Mouse (Mus musculus) CH12.LX (cell line): ENCODE measurements around the gene Zfp799. TPM values are rescaled to one million over a fixed set of nuclear protein-coding genes. Genes with fewer than 3 reads are reported as not detected.
A peak's percentile ranks its signal among the peaks of the same experiment; 100 is the strongest.

Experiments used
- DNase-seq: peaks from one replicate; pipeline ENCODE4 v3.0.0-alpha.2; 2013; ENCODE audit errors: extremely low read depth
- H3K27ac ChIP-seq: 2 replicates; pipeline ENCODE4 v1.5.1; 2012; ENCODE audit warnings: low read depth, mild to moderate bottlenecking, control low read depth, moderate library complexity; ENCODE audit not compliant: insufficient read depth
- H3K27me3 ChIP-seq: replicated peaks from 2 replicates; pipeline ENCODE3; 2012; ENCODE audit warnings: inconsistent platforms
- H3K36me3 ChIP-seq, 2 experiments: replicated peaks in 1 of 2; 2 replicates each; pipeline versions ENCODE3 to v1.6.1; 2012; ENCODE audit warnings: inconsistent platforms in 1 of 2, low read length in 1 of 2, mild to moderate bottlenecking in 1 of 2, mixed read lengths in 1 of 2, moderate library complexity in 1 of 2; ENCODE audit not compliant: control insufficient read depth in 1 of 2, insufficient read depth in 1 of 2
- H3K4me1 ChIP-seq, 2 experiments: 2 replicates each; pipeline ENCODE4 v1.6.1; 2012; ENCODE audit warnings: inconsistent platforms in 1 of 2, moderate library complexity in 1 of 2; ENCODE audit not compliant: insufficient read depth in 2 of 2, control insufficient read depth in 1 of 2
- H3K4me2 ChIP-seq: 2 replicates; pipeline ENCODE4 v1.6.1; 2012; ENCODE audit warnings: low read depth, mild to moderate bottlenecking, control low read depth; ENCODE audit not compliant: poor library complexity, insufficient read depth, severe bottlenecking
- H3K4me3 ChIP-seq, 3 experiments: fragments of 150-350 bp in 1 of 3; sonication (generic) in 1 of 3; replicated peaks in 1 of 3; 2 replicates each; pipeline versions ENCODE3 to v1.5.1; 2011 to 2012; ENCODE audit warnings: low read depth in 2 of 3, low read length in 2 of 3, mild to moderate bottlenecking in 2 of 3, moderate library complexity in 2 of 3, control low read depth in 1 of 3, improper control_type of control experiment in 1 of 3, inconsistent platforms in 1 of 3, mixed read lengths in 1 of 3; ENCODE audit not compliant: poor library complexity in 1 of 3
- H3K79me2 ChIP-seq: replicated peaks from 2 replicates; pipeline ENCODE4 v1.6.1; 2012; ENCODE audit warnings: mild to moderate bottlenecking, moderate library complexity; ENCODE audit not compliant: control insufficient read depth, poor library complexity, insufficient read depth, severe bottlenecking; ENCODE audit errors: extremely low read depth
- H3K9ac ChIP-seq: 2 replicates; pipeline ENCODE4 v1.6.1; 2012; ENCODE audit warnings: low read depth, mild to moderate bottlenecking, control low read depth, moderate library complexity; ENCODE audit not compliant: insufficient read depth
- H3K9me3 ChIP-seq: replicated peaks from 2 replicates; pipeline ENCODE3; 2012; ENCODE audit warnings: low read length, inconsistent platforms, mixed read lengths
- BHLHE40 ChIP-seq: IDR thresholded peaks from 2 replicates; pipeline ENCODE4 v1.6.1; 2011; ENCODE audit warnings: mild to moderate bottlenecking, low read depth, low read length, improper control_type of control experiment
- CHD1 ChIP-seq: IDR thresholded peaks from 2 replicates; pipeline ENCODE4 v1.6.1; 2012; ENCODE audit warnings: low read depth, low read length, improper control_type of control experiment, inconsistent platforms
- CHD2 ChIP-seq: IDR thresholded peaks from 2 replicates; pipeline ENCODE4 v1.6.1; 2011; ENCODE audit warnings: low read length, improper control_type of control experiment
- CTCF ChIP-seq, 2 experiments: IDR thresholded peaks in 1 of 2; conservative IDR thresholded peaks in 1 of 2; 2 replicates each; pipeline ENCODE4 v1.5.1; 2011 to 2012; ENCODE audit warnings: low read depth in 2 of 2, low read length in 2 of 2, improper control_type of control experiment in 1 of 2, inconsistent platforms in 1 of 2, mild to moderate bottlenecking in 1 of 2, moderate library complexity in 1 of 2
- E2F4 ChIP-seq: IDR thresholded peaks from 2 replicates; pipeline ENCODE4 v1.6.1; 2011; ENCODE audit warnings: low read depth, low read length, improper control_type of control experiment; ENCODE audit not compliant: insufficient replicate concordance
- ELF1 ChIP-seq: IDR thresholded peaks from 2 replicates; pipeline ENCODE4 v1.6.1; 2014; ENCODE audit warnings: low read depth, mild to moderate bottlenecking, inconsistent platforms, low read length, improper control_type of control experiment
- EP300 ChIP-seq: IDR thresholded peaks from 2 replicates; pipeline ENCODE4 v1.6.1; 2011; ENCODE audit warnings: low read length, improper control_type of control experiment
- ETS1 ChIP-seq: conservative IDR thresholded peaks from 2 replicates; pipeline ENCODE4 v1.6.1; 2012; ENCODE audit warnings: low read depth, mild to moderate bottlenecking, inconsistent platforms, low read length, improper control_type of control experiment, moderate library complexity
- GABPA ChIP-seq: IDR thresholded peaks from 2 replicates; pipeline ENCODE4 v1.6.1; 2012; ENCODE audit warnings: low read depth, low read length, improper control_type of control experiment, inconsistent platforms; ENCODE audit not compliant: insufficient replicate concordance
- HCFC1 ChIP-seq: IDR thresholded peaks from 2 replicates; pipeline ENCODE4 v1.6.1; 2012; ENCODE audit warnings: low read depth, mild to moderate bottlenecking, inconsistent platforms, low read length, improper control_type of control experiment
- JUN ChIP-seq: IDR thresholded peaks from 2 replicates; pipeline ENCODE4 v1.6.1; 2011; ENCODE audit warnings: low read depth, mild to moderate bottlenecking, low read length, improper control_type of control experiment, moderate library complexity; ENCODE audit not compliant: insufficient read depth
- KAT2A ChIP-seq: IDR thresholded peaks from 2 replicates; pipeline ENCODE4 v1.6.1; 2012; ENCODE audit warnings: low read length, improper control_type of control experiment, inconsistent platforms; ENCODE audit not compliant: insufficient replicate concordance
- MAX ChIP-seq: IDR thresholded peaks from 2 replicates; pipeline ENCODE4 v1.6.1; 2011; ENCODE audit warnings: low read length, improper control_type of control experiment
- MEF2A ChIP-seq: IDR thresholded peaks from 2 replicates; pipeline ENCODE4 v1.6.1; 2014; ENCODE audit warnings: low read depth, mild to moderate bottlenecking, inconsistent platforms, low read length, improper control_type of control experiment, borderline replicate concordance
- MXI1 ChIP-seq: IDR thresholded peaks from 2 replicates; pipeline ENCODE4 v1.6.1; 2011; ENCODE audit warnings: mild to moderate bottlenecking, low read depth, low read length, improper control_type of control experiment
- MYC ChIP-seq: IDR thresholded peaks from 2 replicates; pipeline ENCODE4 v1.6.1; 2011; ENCODE audit warnings: low read depth, mild to moderate bottlenecking, improper control_type of control experiment, low read length
- NELFE ChIP-seq: IDR thresholded peaks from 2 replicates; pipeline ENCODE4 v1.6.1; 2011; ENCODE audit warnings: low read depth, low read length, improper control_type of control experiment
- NRF1 ChIP-seq: IDR thresholded peaks from 2 replicates; pipeline ENCODE4 v1.6.1; 2014; ENCODE audit warnings: low read depth, mild to moderate bottlenecking, inconsistent platforms, low read length, improper control_type of control experiment, moderate library complexity
- PAX5 ChIP-seq: IDR thresholded peaks from 2 replicates; pipeline ENCODE4 v1.6.1; 2012; ENCODE audit warnings: low read length, inconsistent platforms, mixed read lengths
- POLR2A ChIP-seq: IDR thresholded peaks from 2 replicates; pipeline ENCODE4 v1.6.1; 2011; ENCODE audit warnings: low read depth, mild to moderate bottlenecking, improper control_type of control experiment, low read length
- POLR2AphosphoS2 ChIP-seq: IDR thresholded peaks from 2 replicates; pipeline ENCODE4 v1.6.1; 2011; ENCODE audit warnings: low read depth, low read length, improper control_type of control experiment
- RAD21 ChIP-seq: IDR thresholded peaks from 2 replicates; pipeline ENCODE4 v1.6.1; 2011; ENCODE audit warnings: low read depth, mild to moderate bottlenecking, low read length, improper control_type of control experiment, moderate library complexity
- RCOR1 ChIP-seq: conservative IDR thresholded peaks from 2 replicates; pipeline ENCODE4 v1.6.1; 2012; ENCODE audit warnings: low read depth, mild to moderate bottlenecking, inconsistent platforms, low read length, improper control_type of control experiment
- SIN3A ChIP-seq: IDR thresholded peaks from 2 replicates; pipeline ENCODE4 v1.6.1; 2012; ENCODE audit warnings: low read length, improper control_type of control experiment, inconsistent platforms
- SMC3 ChIP-seq: IDR thresholded peaks from 2 replicates; pipeline ENCODE4 v1.6.1; 2011; ENCODE audit warnings: low read depth, low read length, improper control_type of control experiment
- TBP ChIP-seq: conservative IDR thresholded peaks from 2 replicates; pipeline ENCODE4 v1.6.1; 2011; ENCODE audit warnings: low read depth, low read length, improper control_type of control experiment
- TCF12 ChIP-seq: IDR thresholded peaks from 2 replicates; pipeline ENCODE4 v1.6.1; 2014; ENCODE audit warnings: low read depth, mild to moderate bottlenecking, inconsistent platforms, low read length, improper control_type of control experiment
- USF1 ChIP-seq: IDR thresholded peaks from 2 replicates; pipeline ENCODE4 v1.6.1; 2014; ENCODE audit warnings: low read depth, mild to moderate bottlenecking, inconsistent platforms, low read length, improper control_type of control experiment
- USF2 ChIP-seq: conservative IDR thresholded peaks from 2 replicates; pipeline ENCODE4 v1.6.1; 2011; ENCODE audit warnings: low read depth, low read length, improper control_type of control experiment
- ZC3H11A ChIP-seq: IDR thresholded peaks from 2 replicates; pipeline ENCODE4 v1.6.1; 2012; ENCODE audit warnings: low read depth, mild to moderate bottlenecking, inconsistent platforms, low read length, improper control_type of control experiment
- ZKSCAN1 ChIP-seq: IDR thresholded peaks from 2 replicates; pipeline ENCODE4 v1.6.1; 2012; ENCODE audit warnings: low read depth, inconsistent platforms, low read length, improper control_type of control experiment, borderline replicate concordance
- ZMIZ1 ChIP-seq: IDR thresholded peaks from 2 replicates; pipeline ENCODE4 v1.6.1; 2012; ENCODE audit warnings: low read depth, mild to moderate bottlenecking, inconsistent platforms, low read length, improper control_type of control experiment
- ZNF384 ChIP-seq: IDR thresholded peaks from 2 replicates; pipeline ENCODE4 v1.6.1; 2012; ENCODE audit warnings: low read depth, low read length, improper control_type of control experiment, inconsistent platforms
- dilution Hi-C: fragments of 300-500 bp; cut with MboI; formaldehyde crosslinking; loops from 2 replicates; pipeline ENCODE4 v1.14.3; 2020; ENCODE audit warnings: low sequenced_read_pairs; ENCODE audit not compliant: extremely low pct_unique_long_range_greater_than_20kb, extremely low pct_ligation_motif_present
- in situ Hi-C: fragments of 300-500 bp; cut with MboI; formaldehyde crosslinking; loops from 3 replicates; pipeline ENCODE4 v1.14.3; 2019; ENCODE audit warnings: low sequenced_read_pairs, low pct_ligation_motif_present, low pct_unique_long_range_greater_than_20kb, mixed read lengths
- polyA plus RNA-seq: library from polyadenylated mRNA; unstranded; fragments of >175 nt; gene quantifications from 2 replicates; pipeline ENCODE4 v1.2.1, GENCODE M21; 2012; ENCODE audit warnings: low read depth; ENCODE audit not compliant: insufficient read length
- total RNA-seq, 2 experiments: library from RNA; depleted of rRNA; stranded (reverse); fragments of 300-350 nt in 1 of 2; fragments of >200 nt in 1 of 2; gene quantifications; 2 replicates each; pipeline ENCODE4 v1.2.3; 2012 to 2014

Zfp799 gene
- total and polyA plus RNA-seq, 3 experiments = 6.2 to 9.5 (median 9.0) TPM

DNA sequence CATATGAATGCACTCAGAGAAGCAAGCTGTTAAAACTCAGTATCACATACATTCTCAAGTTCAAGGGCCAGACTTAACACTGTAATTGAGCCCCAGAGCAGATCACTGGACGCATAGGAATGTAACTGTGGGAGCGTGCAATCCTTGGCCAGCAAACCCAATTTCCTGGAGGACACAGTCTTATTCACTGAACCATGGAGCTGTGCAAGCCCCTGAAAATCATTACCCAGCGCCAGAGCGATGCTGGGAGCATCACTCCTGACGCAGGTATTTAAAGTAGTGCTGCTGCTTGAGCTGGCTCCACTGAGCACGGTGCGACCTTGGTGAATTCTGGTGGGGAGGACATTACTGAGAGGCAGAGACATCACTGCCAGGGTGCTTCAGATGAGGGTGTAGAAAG is 15.9 kb downstream of the Zfp799 start:
- no peak overlapping the region for H3K9ac ChIP-seq
- dilution Hi-C loops (no loop called here), in situ Hi-C loops (no loop called here)
- no peak overlapping the region for H3K27ac ChIP-seq
- no peak for DNase-seq
- H3K4me3 ChIP-seq = no peak overlapping the region
- no peaks in the 10 kb centered on the region for H3K27me3 ChIP-seq
- TF ChIP-seq MXI1 = no peak
- no peak for TF ChIP-seq ZNF384
- TF ChIP-seq NELFE = no peak
- no peak for TF ChIP-seq MYC
- no peak for TF ChIP-seq CHD2
- no peak for TF ChIP-seq ELF1
- TF ChIP-seq USF1 = no peak
- TF ChIP-seq NRF1 = no peak
- no peak overlapping the region for H3K4me2 ChIP-seq
- no peaks in the 10 kb centered on the region for H3K9me3 ChIP-seq
- peaks cover 8 to 23% of the 10 kb centered on the region in 2 experiments for H3K4me1 ChIP-seq
- peaks cover 7 to 39% of the 10 kb centered on the region in 2 experiments for H3K36me3 ChIP-seq
- no peaks in the 10 kb centered on the region for H3K79me2 ChIP-seq

DNA sequence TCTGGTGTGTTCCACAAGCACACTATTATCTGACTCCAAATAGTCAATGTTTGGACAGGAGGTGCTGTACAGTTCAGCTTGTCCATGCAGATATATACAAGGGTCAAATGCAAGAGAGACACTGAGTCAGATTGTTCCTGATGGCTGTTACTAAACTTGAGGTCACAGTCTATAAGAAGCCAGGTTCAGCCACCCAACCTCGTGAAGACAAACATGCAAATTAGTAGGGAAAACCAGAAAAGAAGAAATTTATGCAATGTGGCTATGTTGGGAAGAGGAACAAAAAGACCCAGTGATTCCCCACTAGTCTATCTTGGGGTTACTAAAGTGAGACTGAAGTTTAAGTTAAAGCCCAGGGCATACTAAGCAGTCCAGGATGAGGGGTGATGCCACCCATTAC is 19.4 kb downstream of the Zfp799 start:
- Histone ChIP-seq H3K9ac (no peak overlapping the region), H3K27me3 (no peaks in the 10 kb centered on the region), H3K27ac (peak overlapping the region; percentile 46; the same call in 1 of the 2 replicates), H3K36me3 (peaks cover 0 to 16% of the 10 kb centered on the region in 2 experiments), H3K4me2 (peak overlapping the region; percentile 4), H3K79me2 (no peaks in the 10 kb centered on the region), H3K4me1 (peaks cover 12 to 43% of the 10 kb centered on the region in 2 experiments), H3K9me3 (no peaks in the 10 kb centered on the region), H3K4me3 (peak overlapping the region in 2 of 3 experiments; percentile 37 to 61)
- dilution Hi-C loops (no loop called here), in situ Hi-C loops (no loop called here)
- peak; percentile 70 for DNase-seq
- TF ChIP-seq E2F4 (no peak), USF2 (no peak), POLR2A (no peak), ZMIZ1 (no peak), MEF2A (peak; percentile 93), CHD2 (no peak), TBP (peak; percentile 36; the same call in 1 of the 2 replicates), ZC3H11A (no peak), MXI1 (no peak), PAX5 (no peak), SIN3A (no peak), USF1 (no peak), CHD1 (no peak), SMC3 (no peak), EP300 (no peak; the same call in none of the 2 replicates), JUN (0 out of 2 replicates have a peak, but pooled peaks have one; percentile 48), KAT2A (no peak), ZKSCAN1 (no peak), GABPA (no peak), BHLHE40 (peak; percentile 68), RCOR1 (no peak), ETS1 (peak; percentile 81), HCFC1 (no peak), ELF1 (no peak; the same call in 1 of the 2 replicates), ZNF384 (no peak), CTCF (conservative IDR thresholded peaks at IDR 0.05 in 1 of 2, IDR thresholded peaks at IDR 0.05 in 1 of 2; ENCODE audit: low read depth in 2 of 2, low read length in 2 of 2) (no peak), MYC (peak; percentile 24; the same call in 1 of the 2 replicates), RAD21 (no peak), NELFE (no peak), TCF12 (0 out of 2 replicates have a peak, but pooled peaks have one; percentile 20), NRF1 (no peak), MAX (no peak), POLR2AphosphoS2 (no peak)
